Mouse (Mus musculus) thymus, adult 2 months (tissue): ENCODE results near the gene Tdgf1.

Experiments
- CTCF ChIP-seq: fragments of 200-500 bp; IDR thresholded peaks from 2 replicates; pipeline ENCODE4 v1.5.1; 2012; ENCODE audit warnings: mild to moderate bottlenecking, control low read depth, low read length, moderate library complexity, borderline replicate concordance; ENCODE audit not compliant: control insufficient read depth, poor library complexity, insufficient read depth; ENCODE audit errors: extremely low read depth
- POLR2A ChIP-seq: fragments of 200-500 bp; IDR thresholded peaks from 2 replicates; pipeline ENCODE4 v1.6.1; 2012; ENCODE audit warnings: mild to moderate bottlenecking, low read length, control low read depth, moderate library complexity; ENCODE audit not compliant: control insufficient read depth, poor library complexity, insufficient read depth; ENCODE audit errors: extremely low read depth

- TF ChIP-seq CTCF, result no peak
- TF ChIP-seq POLR2A, result peak; percentile 64; the same call in 1 of the 2 replicates
These were observed 49.4 kb downstream of the Tdgf1 start for GRCm38 (mm10) chr9:110896595-110896994.
